Mouse (Mus musculus): ENCODE results near the gene Cbl.

Cbl gene

DNA sequence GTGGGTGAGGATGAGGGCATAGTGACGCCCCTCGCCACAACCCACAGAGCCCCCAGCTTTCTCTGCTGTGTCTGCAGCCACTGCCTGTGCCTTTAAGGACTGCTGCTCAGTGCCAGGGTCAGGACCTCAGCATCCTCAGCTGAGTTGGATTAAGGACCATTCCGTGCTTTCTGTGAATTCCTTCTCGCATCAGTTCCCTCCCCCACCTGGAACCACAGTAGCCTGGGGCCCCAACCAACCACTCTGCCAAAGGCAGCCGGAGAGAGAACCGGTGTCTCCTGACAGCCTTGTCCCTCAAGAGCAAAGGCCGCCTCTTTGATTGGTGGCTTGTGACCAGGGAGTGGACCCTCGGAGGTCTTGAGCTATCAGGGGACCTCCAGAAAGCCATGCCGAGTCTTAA, 132.4 kb downstream of the Cbl start, which contains the start of gene Mfrp:
Gene Mfrp (plus strand): TSS at position 240 of the 400 bp plus-strand sequence.
- DNase-seq (ENCODE audit: low spot score) = no peak

DNA sequence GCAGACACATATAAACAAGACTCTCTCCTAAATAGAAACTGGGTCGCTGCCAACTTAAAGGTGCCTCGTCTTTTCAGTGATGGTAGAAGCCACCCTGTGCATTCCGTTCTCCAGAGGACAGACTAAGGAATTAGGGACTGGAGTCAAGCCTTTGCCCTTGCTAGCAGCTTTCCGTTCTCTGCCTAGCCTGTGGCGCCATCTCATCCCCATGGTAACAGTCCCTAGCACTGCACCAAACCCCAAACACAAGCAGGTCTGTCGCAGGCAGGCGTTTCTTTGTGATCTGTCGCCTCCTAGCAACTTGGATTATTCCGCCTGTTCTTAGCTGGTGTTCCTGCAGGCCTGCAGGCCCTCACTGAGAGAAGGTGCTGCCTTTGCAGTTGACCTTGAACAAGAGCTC, 137.3 kb downstream of the Cbl start:
- no peak for DNase-seq (ENCODE audit: low spot score)

DNA sequence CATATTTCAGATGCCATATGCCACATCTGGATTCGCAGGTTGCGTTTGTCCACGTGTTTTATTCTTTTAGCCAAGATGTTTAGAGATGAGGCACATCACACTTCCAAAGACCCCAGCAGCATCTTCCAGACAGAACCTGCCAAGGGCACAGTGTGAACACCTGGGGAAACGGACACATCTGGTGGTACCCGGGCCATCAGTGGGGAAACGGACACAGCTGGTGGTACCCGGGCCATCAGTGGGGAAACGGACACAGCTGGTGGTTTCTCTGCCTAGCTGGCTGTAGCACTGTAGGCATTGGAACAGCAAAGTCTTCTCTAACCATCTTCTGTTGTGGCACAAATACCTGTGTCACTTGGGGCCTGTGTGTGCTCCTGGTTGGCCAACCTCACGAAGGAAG, 138.1 kb downstream of the Cbl start:
- DNase-seq (ENCODE audit: low spot score) = no peak

GRCm38 (mm10) chr9:44094737-44095136, 139.1 kb downstream of the Cbl start:
- no peak for DNase-seq (ENCODE audit: low spot score)

- DNase-seq (ENCODE audit: low spot score) = peak; percentile 79
Observed at GRCm38 (mm10) chr9:44093612-44094503, 140.0 kb downstream of the Cbl start.

All from T-cell, adult 2 months (primary cell).